Mouse (Mus musculus) kidney, adult 10 weeks (tissue): Measurements from ENCODE around the gene Aldoc. TPM values are rescaled to one million over a fixed set of nuclear protein-coding genes. Genes with fewer than 3 reads are reported as not detected.

Source experiments
- polyA plus RNA-seq: library from polyadenylated mRNA; stranded (reverse); fragments of 350-450 nt; fragmentation: Illumina TruSeq; extraction: RNeasy Lipid Tissue Mini Kit (QIAGEN cat#74804); gene quantifications from one replicate; pipeline ENCODE4 v1.2.3, GENCODE M21; 2014; ENCODE audit warnings: low read depth, low replicate concordance

Aldoc gene
- polyA plus RNA-seq = 13.5 TPM

GRCm38 (mm10) chr11:78322860-78323259, at the start of gene Aldoc:
Gene Aldoc, plus strand, starts transcription at chr11:78322968.

GRCm38 (mm10) chr11:78290654-78291053, 32.1 kb upstream of the Aldoc start, which contains the start of gene BC030499:
Gene BC030499, plus strand, starts transcription at chr11:78290841.

GRCm38 (mm10) chr11:78301357-78302084, 21.2 kb upstream of the Aldoc start, which contains the start of gene Spag5:
Gene Spag5, plus strand, starts transcription at chr11:78301529.

GRCm38 (mm10) chr11:78327634-78328511, 5.1 kb downstream of the Aldoc start, which contains the start of gene Pigs:
Gene Pigs, plus strand, starts transcription at chr11:78328415.

GRCm38 (mm10) chr11:78343381-78344327, 20.9 kb downstream of the Aldoc start, which contains the start of gene Unc119:
Gene Unc119, plus strand, starts transcription at chr11:78343482.

Other genes starting within 250 kb of the Aldoc start
- gene Eral1, start 242.6 kb upstream of the Aldoc start, polyA plus RNA-seq = 5.8 TPM
- gene Fam222b, start 228.3 kb upstream of the Aldoc start, polyA plus RNA-seq = 6.8 TPM
- gene Traf4, start 157.4 kb upstream of the Aldoc start, polyA plus RNA-seq = 3.2 TPM
- gene Nek8, start 146.3 kb upstream of the Aldoc start, polyA plus RNA-seq = 4.6 TPM
- gene Tlcd1, start 146.3 kb upstream of the Aldoc start, polyA plus RNA-seq = 48.9 TPM
- gene Rpl23a, start 139.4 kb upstream of the Aldoc start, polyA plus RNA-seq = 600 TPM
- 13.5 TPM for gene Rab34, start 134.5 kb upstream of the Aldoc start, polyA plus RNA-seq
- gene Proca1, start 129.6 kb upstream of the Aldoc start, polyA plus RNA-seq = 6.3 TPM
- gene Sdf2, start 77.2 kb upstream of the Aldoc start, polyA plus RNA-seq = 39.1 TPM
- gene Supt6, start 77.0 kb upstream of the Aldoc start, polyA plus RNA-seq = 12.9 TPM
- gene 2610507B11Rik, start 61.2 kb upstream of the Aldoc start, polyA plus RNA-seq = 96.7 TPM
- gene BC030499, start 32.1 kb upstream of the Aldoc start, polyA plus RNA-seq = 0.20 TPM
- 5.3 TPM for gene Spag5, start 21.4 kb upstream of the Aldoc start, polyA plus RNA-seq
- 2.7 TPM for gene Pigs, start 5.4 kb downstream of the Aldoc start, polyA plus RNA-seq
- gene Unc119, start 20.5 kb downstream of the Aldoc start, polyA plus RNA-seq = 0.49 TPM
- gene Foxn1, start 63.6 kb downstream of the Aldoc start, polyA plus RNA-seq = not detected
- gene Slc13a2, start 99.2 kb downstream of the Aldoc start, polyA plus RNA-seq = 7.2 TPM
- gene Slc46a1, start 142.7 kb downstream of the Aldoc start, polyA plus RNA-seq = 1.6 TPM
- not detected for gene Sarm1, start 174.8 kb downstream of the Aldoc start, polyA plus RNA-seq
- not detected for gene Vtn, start 176.1 kb downstream of the Aldoc start, polyA plus RNA-seq
- not detected for gene Sebox, start 180.5 kb downstream of the Aldoc start, polyA plus RNA-seq
- gene Tmem199, start 189.2 kb downstream of the Aldoc start, polyA plus RNA-seq = 28.8 TPM
- gene Poldip2, start 189.2 kb downstream of the Aldoc start, polyA plus RNA-seq = 17.7 TPM
- gene Tnfaip1, start 213.4 kb downstream of the Aldoc start, polyA plus RNA-seq = 25.3 TPM
- gene Ift20, start 213.4 kb downstream of the Aldoc start, polyA plus RNA-seq = 26.0 TPM
- gene Tmem97, start 227.8 kb downstream of the Aldoc start, polyA plus RNA-seq = 19.0 TPM